Mouse (Mus musculus): ENCODE data around the gene Ipmk. TPM values are rescaled to one million over a fixed set of nuclear protein-coding genes. Genes with fewer than 3 reads are reported as not detected.
"Not testable (repeated sequence)": the region's sequence is repeated elsewhere in the genome, so short reads cannot be mapped to it uniquely, and the experiment has no call there.

Gene Ipmk
- polyA plus RNA-seq, 1 experiment = 16.3 TPM

DNA sequence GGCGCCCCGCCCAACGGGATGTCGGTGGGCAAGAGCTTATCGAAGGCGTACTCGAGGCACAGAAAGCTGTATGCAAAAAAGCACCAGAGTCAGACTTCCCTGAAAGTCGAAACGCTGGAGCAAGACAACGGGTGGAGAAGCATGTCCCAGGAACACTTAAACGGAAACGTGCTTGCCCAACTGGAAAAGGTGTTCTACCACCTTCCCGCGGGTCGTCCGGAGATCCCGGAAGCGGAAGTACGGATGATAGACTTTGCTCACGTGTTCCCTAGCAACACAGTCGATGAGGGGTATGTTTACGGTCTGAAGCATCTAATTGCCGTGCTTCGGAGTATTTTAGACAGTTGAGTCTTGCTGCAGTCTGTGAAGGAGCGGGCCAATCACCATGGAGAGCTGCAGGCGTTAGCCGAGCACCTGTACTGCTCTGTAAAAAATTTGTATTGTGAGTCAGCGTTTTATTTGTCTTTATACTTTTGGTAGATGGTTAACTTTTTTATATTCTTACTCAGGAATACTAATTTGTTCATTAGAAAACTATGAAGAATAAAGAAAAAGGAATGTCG is 34.0 kb downstream of the Ipmk start:
- no peak overlapping the region for H3K4me3 ChIP-seq (ENCODE audit: insufficient read depth, low read length)
- TF ChIP-seq CTCF (IDR thresholded peaks at IDR 0.05; ENCODE audit: extremely low read depth, insufficient read depth, low read length) (no peak), POLR2A (IDR thresholded peaks at IDR 0.05; ENCODE audit: extremely low read depth, insufficient read depth, low read length) (no peak)
- H3K4me1 ChIP-seq (ENCODE audit: control insufficient read depth, insufficient read depth, low read length) = no peaks in the 10 kb centered on the region
- H3K27ac ChIP-seq (ENCODE audit: insufficient read depth, low read length) = no peak overlapping the region

- no peaks in the 10 kb centered on the region for H3K4me1 ChIP-seq (ENCODE audit: control insufficient read depth, insufficient read depth, low read length)
- TF ChIP-seq CTCF (IDR thresholded peaks at IDR 0.05; ENCODE audit: extremely low read depth, insufficient read depth, low read length) = no peak
- H3K27ac ChIP-seq (ENCODE audit: insufficient read depth, low read length) = no peak overlapping the region
- no peak overlapping the region for H3K4me3 ChIP-seq (ENCODE audit: insufficient read depth, low read length)
Observed at GRCm38 (mm10) chr10:71382109-71382508, 34.5 kb downstream of the Ipmk start.

DNA sequence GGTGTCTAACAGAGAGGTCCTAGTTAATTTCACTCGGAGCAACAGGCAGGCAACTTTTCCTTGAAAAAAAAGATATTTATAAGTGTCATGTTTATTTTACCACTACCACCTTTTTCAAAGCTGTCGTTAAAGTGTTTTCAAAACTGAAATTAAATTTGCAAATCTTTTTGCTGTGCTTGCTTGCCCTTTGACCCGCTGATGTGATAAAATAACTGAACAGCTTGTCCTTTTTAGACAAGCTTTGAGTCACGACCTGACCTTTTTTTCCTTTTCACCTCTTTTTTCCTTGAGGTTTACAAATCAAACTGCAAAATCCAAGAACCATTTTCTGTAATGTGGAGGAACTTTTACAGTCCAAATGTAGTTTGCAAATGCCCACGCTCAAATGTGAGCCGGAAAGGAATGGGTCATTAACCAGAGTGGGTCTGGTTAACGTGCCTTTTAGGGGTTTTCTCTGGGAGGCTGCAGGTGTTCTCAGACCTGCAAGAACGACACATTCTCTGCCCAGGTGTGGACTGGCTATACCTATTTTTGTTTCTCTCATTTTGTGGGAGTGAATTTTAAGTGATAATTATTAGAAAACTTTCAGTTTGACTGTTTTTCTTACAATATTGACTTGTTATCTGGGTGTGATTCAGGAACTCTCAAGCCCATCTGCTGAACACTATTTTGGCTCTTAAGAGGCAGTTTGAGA is 35.4 kb downstream of the Ipmk start:
- TF ChIP-seq POLR2A (IDR thresholded peaks at IDR 0.05; ENCODE audit: extremely low read depth, insufficient read depth, low read length) (no peak), CTCF (IDR thresholded peaks at IDR 0.05; ENCODE audit: extremely low read depth, insufficient read depth, low read length) (no peak)
- Histone ChIP-seq H3K4me1 (ENCODE audit: control insufficient read depth, insufficient read depth, low read length) (no peaks in the 10 kb centered on the region), H3K4me3 (ENCODE audit: insufficient read depth, low read length) (no peak overlapping the region), H3K27ac (ENCODE audit: insufficient read depth, low read length) (no peak overlapping the region)

DNA sequence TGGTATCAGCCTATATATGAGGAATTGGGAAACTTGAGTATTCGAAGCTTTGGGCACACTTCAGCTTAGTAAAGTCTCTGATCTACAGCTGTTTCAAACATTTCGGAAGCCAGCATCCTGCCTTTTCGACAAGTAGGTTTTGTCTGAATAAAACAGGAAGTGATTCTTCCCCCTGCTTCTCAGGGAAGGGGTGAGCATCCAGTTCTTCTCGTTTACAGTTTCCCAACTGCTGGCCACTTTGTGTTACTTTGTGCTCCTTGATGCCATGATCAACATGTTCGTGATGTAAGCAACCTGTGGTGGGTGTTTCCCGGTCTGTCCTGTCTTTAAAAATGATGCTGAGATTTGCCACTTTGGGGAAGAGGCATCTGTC is 36.0 kb downstream of the Ipmk start:
- H3K4me1 ChIP-seq (ENCODE audit: control insufficient read depth, insufficient read depth, low read length); H3K4me3 ChIP-seq (ENCODE audit: insufficient read depth, low read length); H3K27ac ChIP-seq (ENCODE audit: insufficient read depth, low read length): not testable (repeated sequence)

DNA sequence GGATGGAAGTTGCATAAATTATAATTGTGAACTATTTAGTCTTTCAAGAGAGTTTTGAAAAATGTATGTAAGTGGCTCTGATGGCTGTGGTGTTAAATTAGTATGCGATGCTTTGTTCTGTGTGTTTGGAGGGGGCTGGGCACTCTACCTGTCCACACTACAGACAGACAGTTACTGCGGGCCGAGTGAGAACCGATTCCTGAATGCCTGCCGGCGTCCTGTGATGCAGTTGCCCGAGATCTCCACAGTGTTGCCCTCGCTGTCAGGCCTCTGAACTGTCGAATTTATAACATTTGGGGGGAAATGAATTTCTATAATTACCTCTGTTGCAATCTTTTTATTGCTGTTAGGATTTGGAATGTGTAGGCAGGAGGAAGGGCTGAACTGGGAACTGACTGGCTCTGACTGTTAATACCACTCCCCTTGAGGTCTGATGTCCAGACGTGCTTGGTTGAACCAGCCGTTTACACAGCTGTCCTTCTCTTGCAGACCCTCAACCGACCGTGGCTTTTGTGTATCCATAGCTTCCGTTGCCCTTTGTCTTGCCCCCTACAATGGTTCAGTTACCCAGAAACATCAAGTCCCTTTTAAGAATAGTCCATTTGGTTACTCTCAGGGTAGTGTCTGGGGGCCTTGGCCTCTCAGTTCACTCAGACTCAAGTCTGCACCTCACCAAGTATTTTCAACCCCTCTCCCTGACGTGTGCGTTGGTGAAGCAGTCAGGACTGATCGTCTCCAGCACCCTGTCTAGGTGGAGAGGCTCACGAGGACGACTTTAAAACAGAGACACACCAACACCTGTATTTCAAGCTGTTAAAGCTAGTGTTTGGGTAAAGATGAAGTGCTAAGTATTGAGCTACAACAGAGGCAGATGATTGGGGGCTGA is 36.8 kb downstream of the Ipmk start:
- Histone ChIP-seq H3K27ac (ENCODE audit: insufficient read depth, low read length) (no peak overlapping the region), H3K4me3 (ENCODE audit: insufficient read depth, low read length) (no peak overlapping the region), H3K4me1 (ENCODE audit: control insufficient read depth, insufficient read depth, low read length) (no peaks in the 10 kb centered on the region)
- TF ChIP-seq POLR2A (IDR thresholded peaks at IDR 0.05; ENCODE audit: extremely low read depth, insufficient read depth, low read length) = no peak
- TF ChIP-seq CTCF (IDR thresholded peaks at IDR 0.05; ENCODE audit: extremely low read depth, insufficient read depth, low read length) = no peak

- Histone ChIP-seq H3K4me3 (ENCODE audit: insufficient read depth, low read length) (no peak overlapping the region), H3K4me1 (ENCODE audit: control insufficient read depth, insufficient read depth, low read length) (no peaks in the 10 kb centered on the region), H3K27ac (ENCODE audit: insufficient read depth, low read length) (no peak overlapping the region)
- no peak for TF ChIP-seq POLR2A (IDR thresholded peaks at IDR 0.05; ENCODE audit: extremely low read depth, insufficient read depth, low read length)
- TF ChIP-seq CTCF (IDR thresholded peaks at IDR 0.05; ENCODE audit: extremely low read depth, insufficient read depth, low read length) = no peak
Observed at GRCm38 (mm10) chr10:71389311-71389710, 41.7 kb downstream of the Ipmk start.

DNA sequence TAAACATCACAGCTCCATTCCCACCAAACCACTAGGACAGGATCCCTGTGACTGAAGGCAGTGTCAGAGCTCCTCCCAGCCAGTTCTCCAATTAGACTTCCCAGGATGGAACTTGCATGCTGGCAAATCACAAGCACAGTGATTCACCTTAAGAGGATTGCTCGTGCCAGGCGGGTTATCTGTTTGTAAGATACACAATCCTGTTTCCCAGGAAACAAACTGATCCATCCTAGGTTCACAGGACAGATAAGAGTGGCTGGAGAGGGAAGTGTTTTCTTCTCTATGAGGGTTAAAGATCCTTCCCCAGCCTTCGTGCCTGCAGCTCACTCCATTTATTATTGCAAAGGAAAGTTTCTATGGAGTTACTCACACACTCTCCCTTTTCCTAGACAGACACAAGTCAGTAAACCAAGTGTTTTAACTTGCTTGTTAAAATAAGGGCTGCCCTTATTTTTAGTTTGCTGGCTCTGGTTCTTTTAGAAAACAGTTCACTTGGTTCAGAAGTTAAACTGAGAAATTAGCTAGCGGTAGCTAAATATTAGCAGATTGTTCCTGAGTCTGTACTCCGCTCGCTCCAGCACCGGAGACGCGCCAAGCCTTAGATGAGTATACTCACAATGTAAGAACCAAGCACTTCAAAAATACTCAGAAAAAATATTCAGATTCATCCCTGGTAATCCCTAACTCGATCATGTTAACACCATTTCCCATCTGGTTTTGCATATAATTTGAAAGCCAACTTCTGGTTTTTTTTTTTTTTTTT is 51.0 kb downstream of the Ipmk start:
- no peaks in the 10 kb centered on the region for H3K4me1 ChIP-seq (ENCODE audit: control insufficient read depth, insufficient read depth, low read length)
- no peak for TF ChIP-seq POLR2A (IDR thresholded peaks at IDR 0.05; ENCODE audit: extremely low read depth, insufficient read depth, low read length)
- TF ChIP-seq CTCF (IDR thresholded peaks at IDR 0.05; ENCODE audit: extremely low read depth, insufficient read depth, low read length) = no peak
- H3K4me3 ChIP-seq (ENCODE audit: insufficient read depth, low read length) = no peak overlapping the region

GRCm38 (mm10) chr10:71399399-71399798 is 51.8 kb downstream of the Ipmk start:
- no peak for TF ChIP-seq POLR2A (IDR thresholded peaks at IDR 0.05; ENCODE audit: extremely low read depth, insufficient read depth, low read length)
- TF ChIP-seq CTCF (IDR thresholded peaks at IDR 0.05; ENCODE audit: extremely low read depth, insufficient read depth, low read length) = no peak

More for the DNA sequence above, 51.0 kb downstream of the Ipmk start:
- no peak overlapping the region for H3K27ac ChIP-seq (ENCODE audit: insufficient read depth, low read length)

DNA sequence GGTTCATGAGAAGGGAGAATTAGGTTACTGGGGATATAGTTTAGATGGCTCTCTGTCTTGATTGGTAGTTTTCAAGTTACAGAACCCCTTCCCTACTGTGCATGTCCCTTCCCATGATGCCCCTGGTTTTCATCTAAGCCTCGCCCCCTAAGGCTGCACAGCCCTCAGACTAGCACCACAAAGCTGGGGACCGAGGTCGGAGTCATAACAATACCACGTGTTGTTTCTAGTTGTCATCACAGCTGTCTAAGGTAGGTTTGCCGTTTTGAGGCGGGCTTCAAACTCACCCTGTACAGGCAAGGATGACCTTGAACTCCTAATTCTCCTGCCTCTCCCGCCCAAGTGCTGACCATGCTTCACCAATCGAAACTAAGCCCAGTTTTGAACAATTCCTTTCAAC is 52.4 kb downstream of the Ipmk start:
- H3K27ac ChIP-seq (ENCODE audit: insufficient read depth, low read length) = no peak overlapping the region
- TF ChIP-seq CTCF (IDR thresholded peaks at IDR 0.05; ENCODE audit: extremely low read depth, insufficient read depth, low read length) = no peak
- no peak for TF ChIP-seq POLR2A (IDR thresholded peaks at IDR 0.05; ENCODE audit: extremely low read depth, insufficient read depth, low read length)
- H3K4me3 ChIP-seq (ENCODE audit: insufficient read depth, low read length) = no peak overlapping the region
- H3K4me1 ChIP-seq (ENCODE audit: control insufficient read depth, insufficient read depth, low read length) = no peaks in the 10 kb centered on the region

More at GRCm38 (mm10) chr10:71399399-71399798, 51.8 kb downstream of the Ipmk start:
- Histone ChIP-seq H3K4me3 (ENCODE audit: insufficient read depth, low read length) (no peak overlapping the region), H3K27ac (ENCODE audit: insufficient read depth, low read length) (no peak overlapping the region), H3K4me1 (ENCODE audit: control insufficient read depth, insufficient read depth, low read length) (no peaks in the 10 kb centered on the region)
